9 mouse cellular contexts compared by ENCODE assay signal in the genomic region with DNA sequence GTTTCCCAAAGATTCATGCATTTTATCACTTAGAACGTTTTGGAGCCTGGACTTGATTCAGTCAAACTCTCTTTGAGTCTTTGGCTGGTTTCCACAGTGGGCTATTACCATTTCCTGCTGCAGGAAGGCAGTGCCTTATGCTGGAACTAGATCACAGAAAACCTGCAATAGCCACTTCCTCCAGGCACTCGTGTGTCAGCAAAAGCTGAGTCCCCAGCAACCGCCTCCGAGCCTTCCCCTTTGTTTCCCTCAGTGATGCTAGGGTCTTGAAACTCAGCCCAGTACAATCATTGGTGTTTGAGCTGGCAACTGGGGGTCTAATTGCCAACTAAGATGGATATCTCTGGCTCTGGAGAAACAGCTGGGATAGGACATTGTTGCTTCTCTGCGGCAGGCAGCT.
DNase-seq lines count a peak whose midpoint lies in the region; ATAC-seq lines count a peak whose summit lies in the region.
"Had no signal": no experiment of that assay in that cellular context is flagged by ENCODE, and none has a peak within 500 bp of the region (broad histone marks: within the 10 kb centered on the region; RNA-seq: fewer than 3 reads in every experiment).

No protein-coding gene starts in this region.

- peak overlapping the region; percentile 13; the same call in 1 of the 2 replicates for H3K27ac ChIP-seq in embryonic facial prominence, embryonic 15.5 days (replicated peaks)
- H3K27ac ChIP-seq in limb, embryonic 15.5 days, result peak overlapping the region; percentile 80
- H3K27ac ChIP-seq: heart, adult 2 months had no signal

- H3K27me3 ChIP-seq in embryonic facial prominence, embryonic 15.5 days, result no peaks in the 10 kb centered on the region
- H3K27me3 ChIP-seq in limb, embryonic 15.5 days, result no peaks in the 10 kb centered on the region

- H3K4me2 ChIP-seq in embryonic facial prominence, embryonic 15.5 days (replicated peaks), result 0 out of 2 replicates have a peak overlapping the region, but pooled peaks have one; percentile 8
- 0 out of 2 replicates have a peak overlapping the region, but pooled peaks have one; percentile 14 for H3K4me2 ChIP-seq in limb, embryonic 15.5 days

- H3K4me1 ChIP-seq in embryonic facial prominence, embryonic 15.5 days, result peaks cover 43% of the 10 kb centered on the region
- peaks cover 59% of the 10 kb centered on the region for H3K4me1 ChIP-seq in limb, embryonic 15.5 days

- WGBS in embryonic facial prominence, embryonic 15.5 days, result 23% methylated on average over 5 of the region's 5 CpGs
- WGBS in limb, embryonic 15.5 days, result 11% methylated on average over 5 of the region's 5 CpGs

- H3K36me3 ChIP-seq in embryonic facial prominence, embryonic 15.5 days, result no peaks in the 10 kb centered on the region
- H3K36me3 ChIP-seq in limb, embryonic 15.5 days, result no peaks in the 10 kb centered on the region

- no peaks in the 10 kb centered on the region for H3K9me3 ChIP-seq in embryonic facial prominence, embryonic 15.5 days (replicated peaks)
- H3K9me3 ChIP-seq in limb, embryonic 15.5 days, result no peaks in the 10 kb centered on the region

- no peak for ATAC-seq in embryonic facial prominence, embryonic 15.5 days (ENCODE audit: insufficient number of reproducible peaks, low FRiP score, low TSS enrichment, low read depth)
- no peak for ATAC-seq in limb, embryonic 15.5 days (ENCODE audit: insufficient number of reproducible peaks, low FRiP score, low TSS enrichment, low read depth)
- ATAC-seq in monocyte, adult 5-6 weeks (replicated peaks; ENCODE audit: insufficient number of reproducible peaks, low FRiP score, low TSS enrichment, poor library complexity, severe bottlenecking), result 0 out of 2 replicates have a peak, but pooled peaks have one; percentile 36

- DNase-seq in embryo, embryonic 11 days, result peak; percentile 21
- no peak for DNase-seq in embryo, embryonic 10 days (ENCODE audit: low spot score)
- peak; percentile 95 for DNase-seq in 416B (ENCODE audit: low read depth)
- DNase-seq in urinary bladder, adult 2 months (ENCODE audit: low spot score), result no peak
- DNase-seq in ovary, adult 18-20 months (ENCODE audit: low spot score), result no peak

- H3K4me3 ChIP-seq in embryonic facial prominence, embryonic 15.5 days (replicated peaks), result no peak overlapping the region
- no peak overlapping the region for H3K4me3 ChIP-seq in limb, embryonic 15.5 days
- H3K4me3 ChIP-seq: heart, adult 2 months had no signal

- no peak overlapping the region for H3K9ac ChIP-seq in embryonic facial prominence, embryonic 15.5 days
- H3K9ac ChIP-seq in limb, embryonic 15.5 days, result no peak overlapping the region

Comparison
In these comparisons a context has a peak if more than half of its experiments do, and no peak if none do; other contexts are left out.
1. DNase-seq: peak in embryo, embryonic 11 days (single experiment) and 416B (single experiment); none in embryo, embryonic 10 days (single experiment), urinary bladder, adult 2 months (single experiment) and ovary, adult 18-20 months (single experiment).